Mouse (Mus musculus): ENCODE data around the gene Meaf6.
A peak's percentile ranks its signal among the peaks of the same experiment; 100 is the strongest.

The Meaf6 gene

DNA sequence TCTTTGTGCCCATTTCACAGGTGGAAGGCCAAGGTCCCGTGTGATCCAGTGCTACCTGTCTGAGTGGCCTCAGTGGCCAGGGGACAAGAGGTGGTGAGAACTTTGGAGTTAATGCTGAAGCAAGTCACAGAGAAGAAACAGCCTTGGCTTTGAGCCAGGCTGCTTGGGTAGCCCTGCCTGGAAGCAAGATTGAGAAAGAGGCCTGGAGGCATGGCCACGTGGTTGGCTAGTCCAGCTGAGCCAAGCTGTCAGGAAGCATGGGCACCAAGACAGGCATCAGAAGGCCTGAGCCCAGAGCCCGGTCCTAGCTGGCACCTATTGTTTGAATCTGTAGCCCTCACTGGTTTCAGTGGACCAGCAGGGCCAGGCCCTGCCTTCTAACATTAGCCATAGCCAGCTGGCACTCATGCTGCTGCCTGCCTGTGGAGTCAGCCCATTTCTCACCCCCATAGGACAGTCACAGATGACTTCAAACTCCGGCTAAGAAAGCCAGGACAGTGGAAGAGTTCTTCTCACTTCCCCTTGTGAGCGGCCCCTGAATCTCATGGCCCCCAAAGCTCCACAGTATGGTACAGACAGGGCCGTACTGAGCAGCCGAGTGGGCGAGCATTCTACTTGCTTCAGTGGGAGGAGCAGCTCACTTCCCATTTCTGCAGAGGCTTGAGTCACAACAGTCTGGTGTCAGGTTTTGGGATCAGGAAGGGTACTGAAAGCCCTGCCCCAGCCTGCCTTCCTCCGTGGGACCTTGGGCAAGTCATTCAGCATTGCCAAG lies 31.3 kb downstream of the Meaf6 start:
- DNase-seq: peak; percentile 98

- DNase-seq: peak; percentile 93
Observed at GRCm38 (mm10) chr4:125116929-125117328, 32.0 kb downstream of the Meaf6 start.

DNA sequence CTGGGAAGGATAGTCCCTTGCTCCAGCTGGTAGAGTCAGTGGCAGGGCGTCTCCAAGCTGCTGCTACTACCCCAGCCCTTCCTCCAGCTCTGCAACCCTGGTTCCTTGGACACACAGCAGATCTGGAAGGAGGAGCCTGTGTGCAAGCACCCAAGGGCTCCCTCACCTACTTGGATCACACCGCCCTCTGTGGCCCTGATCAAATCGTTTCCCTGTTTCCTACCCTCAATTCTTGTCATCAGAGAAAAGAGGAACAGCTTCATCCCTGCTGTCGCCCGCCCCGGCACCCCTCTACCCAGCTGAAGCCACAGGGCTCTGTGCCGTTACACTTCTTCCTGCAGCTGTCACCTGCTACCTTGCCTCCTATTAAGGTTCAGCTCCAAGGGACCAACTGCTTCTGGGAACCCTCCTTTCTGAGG lies 33.0 kb downstream of the Meaf6 start:
- peak; percentile 94 for DNase-seq

- peak; percentile 94 for DNase-seq
Observed at GRCm38 (mm10) chr4:125119070-125119469, 34.1 kb downstream of the Meaf6 start.

DNA sequence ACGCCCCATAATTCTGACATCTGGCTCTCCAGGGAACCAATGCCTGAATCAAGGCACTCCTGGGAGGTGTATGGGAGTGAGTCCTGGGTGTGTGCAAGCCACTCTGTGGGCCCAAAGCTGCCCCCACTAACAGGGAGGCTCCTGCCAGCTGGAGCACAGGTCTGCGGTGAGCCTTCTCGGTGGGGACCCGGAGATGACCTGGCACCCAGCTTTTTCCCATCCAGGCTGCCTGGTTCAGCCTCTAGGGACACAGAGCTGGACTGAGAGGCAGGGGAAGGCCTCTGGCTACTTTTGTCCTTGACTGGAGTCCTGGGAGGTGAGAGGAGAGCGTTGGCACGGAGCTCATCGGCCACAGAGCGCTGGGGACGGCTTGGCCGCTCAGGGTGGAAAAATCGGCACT lies 34.8 kb downstream of the Meaf6 start:
- peak; percentile 93 for DNase-seq

DNA sequence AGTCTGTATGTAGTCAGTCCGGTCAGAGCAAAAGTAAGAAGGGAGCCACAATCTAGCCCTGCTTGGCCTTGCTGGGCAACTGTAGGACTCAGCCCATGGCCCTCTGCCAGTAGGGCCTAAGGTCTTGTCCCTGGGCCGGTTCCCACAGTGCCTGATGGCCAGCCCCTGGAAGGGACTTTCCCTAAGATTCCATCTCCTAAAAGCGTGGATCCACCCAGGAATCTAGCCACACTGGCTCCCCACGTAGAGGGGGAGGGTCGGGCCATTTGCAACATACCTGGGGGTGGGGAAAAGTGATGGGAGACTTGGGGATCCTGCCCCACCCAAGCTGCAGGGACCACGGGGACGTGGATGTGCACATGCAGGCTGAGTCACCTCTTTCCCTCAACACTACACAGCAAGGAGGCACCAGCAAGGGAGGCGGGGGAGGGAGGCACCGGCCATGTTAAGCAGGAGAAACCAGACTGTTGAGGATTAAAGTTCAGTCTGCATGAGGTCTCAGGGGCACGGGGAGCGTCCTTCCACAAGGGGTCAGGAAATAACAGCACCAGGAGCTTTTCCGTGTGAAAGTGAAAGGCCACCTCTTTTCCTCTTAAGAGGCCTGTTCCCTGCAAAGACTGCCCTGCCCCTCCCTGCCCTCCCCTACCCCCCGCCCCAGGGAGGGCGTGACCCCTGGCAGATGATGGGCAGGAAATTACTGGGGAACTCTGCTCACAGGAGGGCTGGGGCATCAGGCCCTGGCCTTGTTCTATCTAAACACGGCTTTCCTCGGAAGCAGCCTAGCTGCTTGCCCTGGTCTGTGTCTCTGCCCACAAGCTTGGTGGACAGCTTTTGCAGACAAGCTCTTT lies 37.7 kb downstream of the Meaf6 start:
- peak; percentile 99 for DNase-seq

GRCm38 (mm10) chr4:125123279-125123671 lies 38.3 kb downstream of the Meaf6 start:
- peak; percentile 99 for DNase-seq

DNA sequence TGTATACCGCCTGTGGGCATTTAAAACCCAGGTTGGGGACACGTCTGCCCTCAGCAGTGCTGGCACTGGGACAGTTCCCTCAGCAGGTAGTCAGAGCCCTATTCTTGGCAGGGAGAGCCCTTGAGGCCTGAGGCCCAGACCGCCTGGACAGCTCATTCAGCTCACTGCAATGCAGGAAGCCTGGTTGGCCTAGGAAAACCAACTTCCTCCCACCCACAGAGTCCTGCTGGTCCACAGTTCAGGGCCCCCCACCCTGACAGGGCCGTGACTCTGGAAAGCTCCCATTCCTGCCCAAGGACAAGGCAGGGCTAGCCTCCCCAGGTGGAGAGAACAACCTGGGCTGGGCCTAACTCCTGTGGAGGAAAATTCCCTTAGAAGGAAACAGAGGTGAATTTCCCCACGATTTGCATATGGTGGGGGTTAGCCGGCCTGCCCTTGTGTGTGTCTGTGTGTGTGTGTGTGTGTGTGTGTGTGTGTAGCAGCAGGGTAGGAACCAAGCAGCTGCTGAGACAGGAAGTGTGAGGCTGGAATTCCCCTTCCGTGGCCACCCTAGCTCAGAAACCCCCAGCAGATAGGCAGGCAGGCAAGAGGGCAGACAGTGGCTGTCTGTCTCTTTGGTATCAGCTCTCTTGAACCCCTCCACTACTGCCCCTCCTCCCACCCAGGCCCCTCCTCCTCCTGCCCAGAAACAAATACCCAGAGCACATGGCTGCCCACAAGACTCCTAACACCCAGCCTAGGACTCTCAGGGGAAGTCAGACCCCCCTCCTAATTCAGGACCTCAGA lies 39.7 kb downstream of the Meaf6 start:
- DNase-seq: peak; percentile 98

DNA sequence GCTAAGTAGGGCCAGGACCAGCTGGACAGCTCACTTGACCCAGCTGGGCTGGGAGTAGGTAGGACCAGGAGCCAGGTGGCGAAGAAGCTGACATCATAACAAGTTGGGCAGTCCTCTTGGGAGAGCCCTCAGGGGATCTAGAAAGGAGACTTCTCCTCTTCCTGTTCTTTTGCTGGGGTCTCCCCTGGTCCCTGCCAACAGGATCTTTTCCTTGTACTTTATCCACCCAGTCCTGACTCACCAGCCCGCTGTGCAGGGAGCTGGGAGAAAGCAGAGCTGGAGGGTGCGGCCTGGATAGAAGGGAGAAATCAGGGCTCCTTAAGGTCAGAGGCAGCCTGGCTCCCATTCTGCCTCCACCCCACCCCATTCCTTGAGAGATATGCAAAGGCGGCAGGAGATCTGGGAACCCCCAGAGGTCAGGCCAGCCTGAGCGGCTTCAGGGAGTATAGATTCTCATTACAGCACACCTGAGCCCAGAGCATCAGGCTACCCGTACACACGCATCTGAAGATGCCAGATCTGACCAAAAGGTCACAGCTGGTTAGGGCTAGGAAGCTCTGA lies 40.5 kb downstream of the Meaf6 start:
- DNase-seq: peak; percentile 95

GRCm38 (mm10) chr4:125126186-125126585 lies 41.3 kb downstream of the Meaf6 start:
- DNase-seq: no peak

DNA sequence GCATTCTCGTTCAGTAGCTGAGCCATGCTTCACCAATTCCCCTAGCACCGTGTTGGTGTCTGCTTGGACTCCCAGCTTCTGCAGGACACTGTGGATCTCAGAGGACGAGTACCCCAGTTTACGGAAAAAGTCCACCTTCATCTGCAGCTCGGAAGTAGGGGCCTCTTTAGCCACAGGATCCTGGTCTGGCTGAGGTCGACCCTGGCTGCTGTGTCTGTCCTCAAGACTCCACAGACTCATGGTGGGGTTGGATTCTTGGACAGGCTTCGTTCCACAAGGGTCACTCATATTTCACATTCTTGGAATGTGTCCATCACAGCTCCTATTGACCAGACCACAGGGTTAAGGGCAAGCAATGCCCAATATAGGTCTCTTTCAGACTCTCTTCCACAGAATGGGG lies 41.8 kb downstream of the Meaf6 start:
- peak; percentile 94 for DNase-seq

DNA sequence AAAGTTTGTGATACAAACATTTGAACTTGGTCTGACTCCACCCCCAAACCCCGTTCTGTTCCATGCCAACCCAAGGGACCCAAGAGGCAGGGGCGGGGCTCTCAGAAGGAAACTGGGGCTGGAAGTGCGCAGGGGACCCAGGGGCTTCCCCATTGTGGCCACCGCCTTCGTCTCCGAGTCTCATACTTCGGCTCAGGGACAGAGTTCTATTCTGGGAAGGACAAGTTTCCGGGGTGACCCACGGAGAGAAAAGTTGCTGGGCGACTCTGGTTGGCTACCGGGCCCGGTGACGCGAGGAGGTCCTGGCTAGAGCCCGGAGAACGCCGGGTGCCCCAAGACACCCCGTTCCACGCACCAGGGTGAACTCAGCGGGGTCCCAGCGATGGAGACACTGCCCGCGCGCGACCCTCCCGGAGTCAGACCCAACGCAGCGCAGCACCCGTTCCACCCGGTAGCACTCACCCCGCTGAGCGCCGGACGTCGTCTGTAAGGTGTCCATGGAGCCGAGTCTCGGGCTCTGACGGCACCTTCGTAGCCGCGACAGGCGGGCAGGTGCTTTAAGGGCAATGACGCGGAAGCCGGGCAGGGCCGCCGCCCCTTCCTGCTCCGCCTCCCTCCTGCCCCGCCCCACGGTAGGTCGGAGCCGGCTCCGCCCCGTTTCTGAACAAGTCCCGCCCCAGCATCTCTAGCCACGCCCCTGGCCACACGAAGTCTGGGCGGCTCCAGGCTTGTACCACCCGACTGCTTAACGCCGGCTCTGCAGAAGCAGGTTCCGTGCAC lies 42.6 kb downstream of the Meaf6 start, which contains the start of gene Zc3h12a:
Zc3h12a (minus strand) TSS at position 536 of the 780 bp plus-strand sequence.
- DNase-seq: peak; percentile 99

DNA sequence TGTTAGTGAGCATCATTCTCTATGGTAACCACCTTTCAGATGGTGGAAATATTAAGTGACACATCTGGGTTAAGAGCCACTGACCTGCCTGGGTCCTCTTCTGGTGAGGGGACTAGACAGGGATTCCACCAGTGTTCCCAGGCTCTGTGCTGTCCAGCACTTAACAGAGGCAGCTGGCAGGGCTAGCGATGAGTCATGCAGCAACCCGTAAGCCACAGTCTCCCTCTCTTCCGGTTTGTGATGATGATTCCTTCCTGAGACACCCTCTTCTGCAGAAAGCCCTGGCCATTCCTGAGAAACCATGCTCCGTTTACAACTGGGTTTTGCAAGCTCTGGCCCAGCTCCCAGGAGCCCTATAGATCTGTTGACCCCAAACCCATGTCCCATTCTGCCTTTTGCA lies 46.6 kb downstream of the Meaf6 start:
- peak; percentile 97 for DNase-seq

DNA sequence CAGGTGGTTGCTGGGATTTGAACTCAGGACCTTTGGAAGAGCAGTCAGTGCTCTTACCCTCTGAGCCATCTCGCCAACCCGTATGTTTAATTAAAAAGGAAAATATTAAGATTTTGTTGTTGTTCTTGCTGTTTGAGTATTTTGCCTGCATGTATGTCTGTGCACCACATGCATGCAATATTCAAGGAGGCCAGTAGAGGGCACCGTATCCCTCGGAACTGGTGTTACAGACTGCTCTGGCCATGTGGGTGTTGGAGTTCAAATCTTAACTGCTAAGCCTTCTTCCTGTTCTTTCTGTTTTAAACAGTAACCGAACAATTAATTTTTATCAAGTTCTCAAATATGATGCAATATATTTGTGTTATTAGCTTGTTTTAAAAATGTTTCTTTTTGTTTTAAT lies 47.5 kb downstream of the Meaf6 start:
- DNase-seq: no peak

DNA sequence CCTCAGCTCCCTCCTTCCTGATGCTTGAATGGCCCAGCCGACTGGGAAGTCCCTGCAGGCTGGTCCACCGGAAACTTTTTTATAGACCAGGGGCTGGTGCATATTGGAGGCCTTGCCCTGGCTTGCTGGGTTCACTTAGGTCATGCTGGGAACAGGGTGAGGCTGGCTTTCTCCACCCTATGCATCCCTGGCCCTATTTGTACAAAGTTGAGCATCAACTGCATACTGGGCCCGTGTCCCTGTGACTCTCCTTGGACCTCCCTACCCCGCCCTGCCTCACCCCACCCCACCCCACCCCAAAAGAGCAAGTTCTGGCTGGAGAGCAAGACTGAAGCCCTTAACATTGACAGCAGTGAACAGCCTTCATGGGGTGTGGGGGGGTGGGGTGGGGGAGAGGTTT lies 49.3 kb downstream of the Meaf6 start:
- DNase-seq: no peak

GRCm38 (mm10) chr4:125134631-125135030 lies 49.7 kb downstream of the Meaf6 start:
- DNase-seq: no peak

GRCm38 (mm10) chr4:125135076-125135855 lies 50.3 kb downstream of the Meaf6 start:
- no peak for DNase-seq

- DNase-seq: peak; percentile 83
Observed at GRCm38 (mm10) chr4:125136303-125136888, 51.5 kb downstream of the Meaf6 start.

GRCm38 (mm10) chr4:125138321-125138720 lies 53.4 kb downstream of the Meaf6 start:
- no peak for DNase-seq

GRCm38 (mm10) chr4:125144211-125144610 lies 59.3 kb downstream of the Meaf6 start:
- DNase-seq: no peak

- no peak for DNase-seq
Observed at GRCm38 (mm10) chr4:125144627-125145026, 59.7 kb downstream of the Meaf6 start.

Data from heart, adult 11 months (tissue).